Mouse (Mus musculus) gastrocnemius, postnatal 4 days (tissue): ENCODE data around the gene Gdpgp1. TPM values are rescaled to one million over a fixed set of nuclear protein-coding genes. Genes with fewer than 3 reads are reported as not detected.
A peak's percentile ranks its signal among the peaks of the same experiment; 100 is the strongest.

Experiments
- DNase-seq, 2 experiments: peaks; one replicate each; pipeline ENCODE4 v3.0.0; 2021 to 2022; ENCODE audit warnings: low spot score in 2 of 2, mixed read lengths in 2 of 2
- total RNA-seq, 2 experiments: library from RNA; stranded (reverse); gene quantifications; 2 replicates each; pipeline ENCODE4 v1.2.3; 2021

Gene Gdpgp1
- total RNA-seq, 2 experiments from 2014 or later, result 1.7 to 1.9 TPM

DNA sequence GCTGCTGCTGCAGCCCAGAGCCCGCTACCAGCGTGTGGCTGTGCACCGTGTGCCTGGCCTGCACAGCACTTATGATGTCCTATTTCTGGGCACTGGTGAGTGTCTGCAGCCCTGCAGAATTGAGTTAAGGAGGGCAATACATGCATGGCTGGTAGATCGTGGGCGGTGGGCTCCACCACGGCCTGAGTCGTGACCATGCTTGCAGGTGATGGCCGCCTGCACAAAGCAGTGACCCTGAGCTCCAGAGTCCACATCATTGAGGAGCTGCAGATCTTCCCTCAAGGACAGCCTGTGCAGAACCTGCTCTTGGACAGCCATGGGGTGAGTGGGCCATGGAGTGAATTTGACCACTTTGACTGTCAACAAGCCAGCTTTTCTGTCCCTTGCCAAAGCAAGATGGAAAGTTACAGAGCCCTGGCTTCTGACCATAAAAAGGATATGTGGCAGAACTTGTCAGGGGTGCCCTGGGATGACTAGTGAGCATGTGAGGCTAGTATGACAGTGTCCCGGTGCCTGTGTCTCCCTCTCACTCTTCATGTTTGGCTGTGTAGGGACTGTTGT, 12.3 kb upstream of the Gdpgp1 start:
- peak in 1 of 2 experiments; percentile 9 for DNase-seq

DNA sequence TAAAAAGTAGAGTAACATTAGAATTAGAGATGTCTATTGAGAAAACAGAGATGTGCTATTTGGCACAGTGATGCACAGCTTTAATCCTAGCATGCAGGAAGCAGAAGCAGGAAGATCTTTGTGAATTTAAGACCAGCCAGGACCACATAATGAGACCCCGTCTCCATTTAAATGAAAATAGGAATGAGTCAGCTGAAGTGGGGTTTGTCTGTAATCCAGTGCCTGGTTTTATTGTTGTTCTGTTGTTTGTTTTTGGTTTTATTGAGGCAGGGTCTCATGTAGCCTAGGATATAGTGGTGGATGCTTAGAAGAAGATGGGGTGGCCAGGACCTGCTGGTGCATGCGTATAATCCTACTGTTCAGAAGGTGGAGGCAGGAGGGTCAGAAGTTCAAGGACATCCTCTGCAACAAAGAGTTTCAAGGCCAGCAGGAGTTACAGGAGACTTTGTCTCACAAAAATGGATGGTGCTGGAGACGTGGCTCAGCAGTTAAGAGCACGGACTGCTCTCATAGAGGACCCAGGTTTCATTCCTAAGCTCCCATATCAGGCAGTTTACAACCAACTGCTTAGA, 11.4 kb upstream of the Gdpgp1 start:
- DNase-seq, result no peak

DNA sequence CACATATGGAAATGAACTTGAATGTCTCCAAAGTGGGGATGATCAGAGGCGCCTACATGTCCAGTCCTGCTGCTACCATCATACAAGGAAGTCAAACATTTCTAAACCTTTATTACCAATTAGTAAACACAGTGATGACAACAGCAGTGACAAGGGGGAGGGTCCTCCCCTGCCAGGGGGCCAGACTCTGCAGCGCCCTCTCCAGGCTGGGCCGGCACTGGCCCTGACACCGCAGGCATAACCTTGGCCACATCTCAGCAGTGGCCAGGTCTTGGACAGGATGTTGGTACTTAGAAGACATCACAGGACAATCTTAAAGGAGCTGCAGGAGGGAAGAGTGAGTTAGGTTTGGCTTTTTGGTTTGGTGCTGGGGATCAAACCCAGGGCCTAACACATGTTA, 5.6 kb upstream of the Gdpgp1 start:
- DNase-seq, result no peak

DNA sequence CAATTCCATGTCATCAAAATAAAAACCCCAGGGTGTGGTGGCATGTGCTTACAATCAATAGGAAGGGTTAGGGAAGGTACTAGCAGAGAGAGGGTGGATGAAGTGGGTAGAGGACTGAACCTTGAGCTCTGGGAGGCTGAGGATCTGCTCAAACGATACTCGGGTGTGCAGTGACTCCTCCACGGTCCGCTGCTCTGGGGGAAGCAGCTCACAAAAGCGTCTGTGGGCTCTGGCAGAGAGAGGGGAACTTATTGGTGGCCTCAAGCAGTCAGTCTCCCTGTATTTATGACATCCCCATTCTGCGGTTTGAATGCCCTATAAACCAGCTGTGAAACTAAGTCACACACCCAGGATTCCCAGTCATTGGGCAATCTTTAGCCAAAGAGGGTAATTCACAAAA, 2.5 kb upstream of the Gdpgp1 start:
- DNase-seq, result no peak

DNA sequence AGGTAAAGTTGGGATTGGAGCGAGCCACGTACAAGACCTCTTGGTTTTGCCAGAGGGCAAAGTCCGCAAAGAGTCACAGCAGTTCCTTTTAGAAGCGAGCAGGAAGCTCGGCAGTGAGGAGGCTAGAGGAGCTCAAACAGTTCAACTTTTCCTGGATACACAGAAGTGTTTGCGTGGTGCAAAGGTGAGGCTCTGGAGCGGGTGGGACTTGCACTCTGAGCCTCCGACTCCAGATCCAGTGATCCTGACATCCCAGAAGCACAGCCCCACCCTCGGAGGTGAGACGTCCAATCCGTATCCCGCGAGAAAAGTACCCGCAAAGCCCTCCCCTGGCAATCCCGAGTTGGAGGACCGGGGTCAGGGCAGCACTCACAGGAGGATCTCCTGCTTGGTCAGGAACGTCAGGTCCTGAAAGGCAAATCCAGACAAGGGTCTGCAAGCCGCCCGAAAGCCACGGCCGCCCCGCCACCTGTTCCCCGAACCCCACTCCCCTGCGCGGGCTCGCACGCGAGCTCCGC, 635 bp upstream of the Gdpgp1 start:
- DNase-seq, result no peak

DNA sequence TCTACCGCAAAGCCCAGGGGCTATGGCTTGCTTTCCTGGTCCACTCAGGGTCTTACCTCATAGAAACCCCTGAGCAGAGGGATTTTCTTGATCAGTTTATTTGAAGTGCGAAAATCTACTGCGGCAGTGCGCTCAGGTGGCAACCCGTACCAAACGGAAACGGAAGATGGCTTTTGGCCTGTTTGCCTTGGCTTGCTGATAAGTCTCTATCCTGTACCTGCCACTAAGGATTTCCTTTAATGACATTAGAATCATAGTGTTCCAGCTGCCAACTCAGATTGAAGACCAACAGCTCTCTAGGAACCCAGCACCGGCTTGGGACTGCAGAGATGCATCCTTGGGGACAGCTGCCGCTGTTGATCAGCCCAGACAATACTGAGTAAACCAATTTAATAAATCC, 1.1 kb downstream of the Gdpgp1 start:
- peak in 1 of 2 experiments; percentile 9 for DNase-seq

DNA sequence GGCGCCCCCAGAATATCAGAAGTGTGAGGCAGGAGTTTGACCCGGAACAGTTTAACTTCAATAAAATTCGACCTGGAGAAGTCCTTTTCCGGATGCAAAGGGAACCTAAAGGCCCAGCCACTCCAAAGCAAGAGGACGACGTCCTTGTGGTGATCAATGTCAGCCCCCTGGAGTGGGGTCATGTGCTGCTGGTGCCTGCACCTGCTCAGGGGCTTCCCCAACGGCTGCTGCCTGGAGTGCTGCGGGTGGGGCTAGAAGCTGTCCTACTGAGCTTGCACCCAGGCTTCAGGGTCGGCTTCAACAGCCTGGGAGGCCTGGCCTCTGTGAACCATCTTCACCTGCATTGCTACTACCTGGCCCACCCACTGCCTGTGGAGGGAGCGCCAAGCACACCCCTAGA, 5.9 kb downstream of the Gdpgp1 start:
- no peak for DNase-seq

DNA sequence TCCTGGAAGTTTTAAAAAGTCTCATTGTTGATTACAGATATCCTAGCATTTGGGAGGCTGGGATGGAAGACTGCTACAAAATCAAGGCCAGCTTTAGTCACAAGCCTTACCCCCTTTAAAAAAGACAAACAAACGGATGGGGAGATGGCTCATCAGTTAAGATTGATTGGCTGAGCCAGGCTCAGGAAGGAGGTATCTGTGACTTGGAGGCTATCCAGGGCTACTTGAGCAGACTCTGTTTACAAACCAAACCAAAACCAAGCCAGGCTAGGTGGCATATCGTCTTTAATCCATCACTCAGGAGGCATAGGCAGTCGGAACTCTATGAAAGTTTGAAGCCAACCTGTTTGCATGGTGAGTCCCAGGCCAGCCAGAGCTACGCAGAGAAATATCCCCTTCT, 9.0 kb downstream of the Gdpgp1 start:
- DNase-seq, result no peak

DNA sequence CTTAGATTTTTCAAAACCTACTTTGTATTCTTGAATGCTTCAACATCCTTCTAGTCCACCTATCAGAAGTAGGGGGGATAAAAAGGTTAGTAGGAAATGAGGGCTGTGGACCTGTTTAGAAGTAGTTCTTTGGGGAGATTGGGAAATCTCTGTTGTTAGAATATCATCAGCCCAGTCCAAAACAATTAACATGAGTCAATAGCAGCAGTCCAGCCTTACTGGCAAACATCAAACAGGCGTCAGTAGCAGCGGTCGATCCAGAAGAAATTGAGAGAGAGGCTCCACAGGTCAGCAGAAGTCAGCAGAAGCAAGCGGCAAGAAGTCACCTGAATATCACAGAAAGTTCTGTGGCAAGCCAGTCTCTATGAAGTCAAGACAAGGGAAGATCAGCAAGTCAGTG, 12.2 kb downstream of the Gdpgp1 start:
- DNase-seq, result no peak

DNA sequence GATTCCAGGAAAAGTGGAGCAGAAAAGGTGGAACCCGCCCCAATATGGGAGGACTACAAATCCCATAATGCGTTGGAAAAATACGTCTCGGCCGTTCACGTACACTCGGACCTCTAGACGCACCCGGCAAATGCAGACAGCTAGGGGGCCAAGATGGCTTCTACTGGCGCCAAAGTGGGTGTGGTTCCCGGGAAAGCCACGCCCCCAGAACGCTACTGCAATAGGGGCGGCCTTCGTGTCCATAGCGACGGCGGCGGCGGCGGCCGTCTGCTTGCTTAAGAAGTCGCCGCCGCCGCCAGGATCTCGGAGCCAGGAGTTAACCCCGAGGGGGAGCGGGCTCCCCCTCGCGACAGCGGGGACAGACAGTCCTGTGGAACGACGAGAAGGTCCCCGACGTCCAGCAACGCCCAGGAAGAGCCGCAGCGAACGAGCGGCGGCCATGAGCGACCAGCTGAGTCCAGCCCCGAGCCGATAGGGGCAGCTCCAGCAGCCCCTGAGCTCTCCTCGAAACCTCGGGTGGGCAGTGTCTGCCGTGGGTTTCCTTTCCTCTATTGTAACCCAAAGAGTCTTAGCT, 13.6 kb downstream of the Gdpgp1 start, which contains the start of gene Ttll13:
TSS of gene Ttll13 (plus strand) at position 229 of the 574 bp plus-strand sequence.
- DNase-seq, result peak; percentile 85 to 95

DNA sequence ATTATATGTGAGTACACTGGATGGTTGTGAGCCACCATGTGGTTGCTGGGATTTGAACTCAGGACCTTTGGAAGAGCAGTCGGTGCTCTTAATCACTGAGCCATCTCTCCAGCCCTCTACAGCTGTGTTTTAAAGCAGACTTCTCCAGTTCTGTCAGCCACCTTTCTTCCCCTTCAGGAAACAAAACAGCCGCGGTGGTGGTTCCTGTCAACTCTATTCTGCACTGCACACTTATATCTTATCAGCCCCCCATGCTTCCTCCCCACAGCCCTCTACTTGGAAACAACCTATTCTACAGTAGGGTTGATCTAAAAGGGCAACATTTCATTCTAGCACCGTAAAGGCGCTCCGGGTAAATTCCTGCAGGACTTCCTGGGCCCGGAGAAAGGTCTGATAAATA, 14.2 kb downstream of the Gdpgp1 start:
- no peak for DNase-seq

DNA sequence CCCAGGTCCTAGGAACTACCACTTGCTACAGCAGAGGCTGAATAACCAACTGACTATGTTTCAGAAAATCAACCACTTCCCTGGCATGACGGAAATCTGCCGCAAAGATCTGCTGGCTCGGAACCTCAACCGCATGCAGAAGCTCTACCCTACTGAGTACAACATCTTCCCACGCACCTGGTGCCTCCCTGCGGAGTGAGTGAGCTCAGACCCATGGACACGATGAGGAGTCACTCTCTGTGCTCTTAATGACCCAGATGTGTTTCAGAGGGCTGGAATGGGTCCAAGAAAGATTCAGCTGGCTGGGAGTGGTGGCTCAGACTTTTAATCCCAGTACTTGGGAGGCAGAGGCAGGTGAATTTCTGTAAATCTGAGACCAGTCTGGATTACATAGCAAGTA, 19.8 kb downstream of the Gdpgp1 start:
- DNase-seq, result no peak

DNA sequence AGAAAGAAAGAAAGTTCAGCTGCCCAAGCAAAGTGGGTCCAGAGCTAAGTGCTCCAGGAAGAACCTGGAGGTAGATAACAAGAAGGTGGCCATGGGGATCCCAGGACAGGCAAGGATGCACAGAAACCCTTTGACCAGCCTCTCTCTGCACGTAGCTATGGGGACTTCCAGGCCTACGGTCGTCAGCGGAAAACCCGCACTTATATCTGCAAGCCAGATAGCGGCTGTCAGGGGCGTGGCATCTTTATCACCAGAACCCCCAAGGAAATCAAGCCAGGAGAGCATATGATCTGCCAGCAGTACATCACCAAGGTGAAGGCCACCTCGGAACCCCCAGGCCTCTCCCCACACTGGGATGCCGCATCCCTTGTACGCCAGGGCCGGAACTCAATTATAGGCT, 20.2 kb downstream of the Gdpgp1 start:
- no peak for DNase-seq

DNA sequence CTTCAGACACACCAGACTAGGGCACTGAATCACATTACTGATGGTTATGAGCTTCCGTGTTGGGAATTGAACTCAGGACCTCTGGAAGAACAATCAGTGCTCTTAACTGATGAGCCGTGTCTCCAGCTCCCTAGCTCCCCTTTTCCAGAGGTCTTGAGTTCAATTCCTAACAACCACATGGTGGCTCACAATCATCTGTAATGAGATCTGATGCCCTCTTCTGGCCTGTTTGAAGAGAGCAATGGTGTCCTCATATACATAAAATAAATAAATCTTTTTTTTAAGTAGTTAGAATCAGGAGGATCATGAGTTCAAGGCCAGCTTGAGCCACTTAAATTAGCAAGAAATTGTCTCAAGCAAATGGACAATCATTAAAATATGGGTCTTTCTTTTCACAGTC, 23.3 kb downstream of the Gdpgp1 start:
- DNase-seq, result no peak

DNA sequence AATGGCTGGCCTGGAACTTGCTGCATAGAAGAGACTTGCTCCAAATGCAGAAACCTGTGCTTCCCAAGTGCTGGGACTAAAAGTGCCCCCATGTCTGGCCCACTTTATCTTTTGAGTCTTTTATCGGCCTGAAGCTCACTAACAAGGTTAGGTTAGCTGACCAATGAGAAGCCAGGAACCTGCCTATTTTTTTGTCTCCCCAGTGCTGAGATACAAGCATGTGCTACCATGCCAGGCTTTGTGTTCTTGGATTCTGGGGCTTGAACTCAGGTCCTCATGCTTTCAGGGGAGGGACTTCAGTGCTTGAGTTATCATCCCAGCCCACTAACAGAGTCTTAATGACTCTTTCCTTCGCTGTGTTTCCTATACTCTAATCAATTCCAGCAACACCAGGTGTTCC, 25.0 kb downstream of the Gdpgp1 start:
- DNase-seq, result no peak

DNA sequence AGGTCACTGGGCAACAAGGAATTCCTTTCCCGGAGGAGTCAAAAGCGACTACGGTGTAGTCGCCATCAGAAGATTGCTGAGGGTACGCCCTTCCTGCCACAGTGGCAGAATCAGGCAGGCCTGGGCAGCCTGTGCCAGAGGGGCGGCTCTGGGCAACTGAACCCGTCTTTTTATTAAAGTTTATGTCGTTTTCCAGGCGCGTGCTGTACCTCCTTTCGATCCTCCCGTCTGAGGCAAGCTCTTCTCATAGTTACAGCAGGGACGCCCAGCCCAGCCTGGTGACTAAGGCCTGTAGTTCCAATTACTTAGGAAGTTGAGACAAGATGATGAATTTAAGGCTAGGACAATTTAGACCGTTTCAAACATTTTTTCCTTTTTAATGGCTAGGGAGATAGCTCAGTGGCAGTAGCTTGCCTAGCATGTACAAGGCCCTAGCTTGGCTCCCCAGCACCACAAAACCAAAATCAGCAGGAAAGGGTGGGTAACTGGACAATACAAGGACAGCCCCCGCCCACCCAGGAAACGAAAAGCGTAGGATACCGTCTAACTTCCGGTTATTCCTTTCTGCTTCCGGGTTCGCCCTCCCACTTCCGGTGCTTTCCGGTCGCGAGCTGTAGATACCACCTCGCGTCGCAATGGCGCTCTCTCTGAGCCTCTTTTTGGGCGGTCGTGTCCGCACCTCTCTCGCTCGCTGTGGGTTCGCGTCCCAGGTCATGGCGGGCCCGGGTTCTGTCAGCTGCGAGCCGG, 28.1 kb downstream of the Gdpgp1 start, which contains the start of gene Ngrn:
TSS of gene Ngrn (plus strand) at position 591 of the 747 bp plus-strand sequence.
- DNase-seq, result peak; percentile 67 to 86

DNA sequence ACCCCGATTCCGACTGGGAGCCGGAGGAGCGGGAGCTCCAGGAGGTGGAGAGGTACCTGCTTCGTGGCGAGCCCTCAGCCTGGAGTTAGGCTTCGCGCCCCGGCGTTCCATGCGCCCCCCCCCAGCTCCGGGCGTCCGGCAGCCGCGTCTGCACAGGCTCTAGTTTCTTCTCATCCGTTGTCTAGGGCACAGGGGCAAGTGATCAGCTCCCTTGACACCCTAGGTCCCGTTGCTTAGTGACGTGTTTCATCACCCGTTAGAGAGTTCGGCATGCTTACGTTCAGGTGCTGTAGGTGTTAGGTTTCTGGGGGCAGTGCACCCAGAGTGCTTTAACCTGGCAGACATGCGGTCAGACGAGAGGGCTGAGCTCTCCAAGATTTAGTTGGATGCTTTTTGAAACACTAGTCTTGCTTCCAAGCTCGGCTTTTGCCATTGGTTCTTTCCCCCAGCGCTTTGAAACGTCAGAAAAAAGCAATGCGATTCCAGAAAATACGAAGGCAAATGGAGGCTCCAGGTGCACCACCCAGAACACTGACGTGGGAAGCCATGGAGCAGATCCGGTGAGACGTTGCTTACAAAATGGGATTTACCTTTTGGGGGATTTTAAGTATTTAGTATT, 28.8 kb downstream of the Gdpgp1 start:
- no peak for DNase-seq

DNA sequence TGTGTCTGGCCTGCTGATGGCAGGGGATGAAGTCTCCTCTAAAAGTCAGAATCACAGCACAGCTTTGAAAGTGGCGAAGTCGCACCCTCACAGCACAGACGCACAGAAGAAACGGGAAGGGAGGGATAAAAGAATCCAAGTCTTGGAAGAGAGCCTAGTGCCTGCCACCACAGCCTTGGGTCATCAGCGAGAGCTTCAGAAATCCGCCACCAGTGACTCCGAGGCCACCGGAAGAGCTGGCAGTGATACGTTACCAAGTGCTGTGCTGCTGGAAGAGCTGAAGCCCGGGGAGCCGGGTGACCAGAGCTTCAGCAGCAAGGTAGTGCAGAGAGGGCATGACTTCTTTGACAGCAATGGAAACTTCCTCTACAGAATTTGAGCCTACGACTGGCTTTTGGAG, 31.9 kb downstream of the Gdpgp1 start:
- DNase-seq, result no peak

DNA sequence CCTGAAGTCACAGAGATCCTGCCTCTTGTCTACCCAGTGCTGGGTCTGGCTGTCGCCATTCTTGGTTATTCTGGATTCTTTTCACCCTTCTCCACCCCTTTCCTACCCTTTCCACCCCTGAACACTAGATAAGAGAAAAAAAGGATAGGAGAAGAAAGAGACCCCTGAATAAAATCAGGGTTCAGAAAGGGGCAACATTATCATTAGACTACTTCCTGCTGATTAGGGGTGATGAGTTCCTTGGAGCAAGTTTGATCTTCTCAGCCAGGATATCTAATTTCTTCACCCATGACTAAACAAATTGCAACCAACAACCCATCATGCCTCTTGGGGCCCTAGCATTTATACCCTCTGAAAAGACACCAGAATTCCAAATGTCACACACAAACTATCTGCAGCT, 35.1 kb downstream of the Gdpgp1 start:
- DNase-seq, result no peak

DNA sequence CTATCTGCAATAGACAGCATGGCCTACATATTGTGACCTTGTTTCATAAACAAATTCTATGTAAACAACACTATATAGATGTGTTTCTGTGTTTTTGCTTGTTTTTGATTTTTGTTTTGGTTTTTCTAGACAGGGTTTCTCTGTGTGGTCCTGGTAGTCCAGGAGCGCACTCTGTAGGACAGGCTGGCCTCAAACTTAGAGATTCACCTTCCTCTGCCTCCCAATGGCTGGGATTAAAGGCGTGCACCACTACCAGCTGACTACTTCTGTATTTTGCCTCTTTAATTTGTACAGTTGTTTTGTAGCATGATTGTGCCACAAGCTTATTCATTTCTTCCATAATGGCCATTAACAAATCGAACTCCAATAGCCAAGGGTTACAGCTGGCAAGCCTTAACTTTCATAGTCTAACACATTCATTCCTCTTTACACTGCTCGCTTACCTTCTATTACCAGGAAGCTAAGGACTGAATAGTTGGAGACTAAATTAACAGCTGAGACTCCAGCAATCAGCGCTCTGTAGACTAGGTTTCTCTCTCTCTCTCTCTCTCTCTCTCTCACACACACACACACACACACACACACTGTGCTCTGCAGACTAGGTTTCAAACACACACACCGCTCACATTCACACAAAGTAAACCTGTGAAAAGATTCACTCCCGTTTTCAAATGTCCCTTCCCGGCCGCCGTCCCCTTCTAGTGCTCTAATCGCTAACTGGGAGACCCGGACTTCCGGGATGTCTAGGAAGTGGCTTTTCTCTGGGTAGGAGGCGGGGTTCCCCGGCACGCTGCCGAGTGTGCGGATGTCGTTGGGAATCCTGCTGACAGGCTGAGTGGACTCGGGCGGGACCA, 36.5 kb downstream of the Gdpgp1 start, which contains the start of gene Vps33b:
TSS of gene Vps33b (plus strand) at position 753 of the 854 bp plus-strand sequence.
- DNase-seq, result peak; percentile 95 to 99
